Mouse (Mus musculus) lung, postnatal 0 days (tissue): ENCODE measurements around the gene Acyp2. TPM values are rescaled to one million over a fixed set of nuclear protein-coding genes. Genes with fewer than 3 reads are reported as not detected.

Source experiments
- ATAC-seq: fragments of 200-750 bp; cut with Nextera tagmentation; 2 replicates; pipeline ENCODE4 v1.8.0; 2017; ENCODE audit warnings: moderate library complexity
- DNase-seq: peaks from one replicate; pipeline ENCODE4 v3.0.0-alpha.2; 2016; ENCODE audit warnings: low spot score
- H3K27ac ChIP-seq: fragments of 300-500 bp; sonication (generic); 2 replicates; pipeline ENCODE4 v1.5.1; 2014; ENCODE audit warnings: antibody characterized with exemption, mild to moderate bottlenecking, low read length, mixed read lengths
- H3K27me3 ChIP-seq: fragments of 300-500 bp; sonication (generic); replicated peaks from 2 replicates; pipeline ENCODE4 v1.6.1; 2014; ENCODE audit warnings: low read length, mixed read lengths; ENCODE audit not compliant: insufficient read depth
- H3K36me3 ChIP-seq: fragments of 300-500 bp; sonication (generic); 2 replicates; pipeline ENCODE4 v1.6.1; 2014; ENCODE audit warnings: low read length, mixed read lengths; ENCODE audit not compliant: insufficient read depth
- H3K4me1 ChIP-seq: fragments of 300-500 bp; sonication (generic); 2 replicates; pipeline ENCODE4 v1.6.1; 2014; ENCODE audit warnings: antibody characterized with exemption, low read depth, low read length, mixed read lengths; ENCODE audit not compliant: insufficient read depth
- H3K4me2 ChIP-seq: fragments of 300-500 bp; sonication (generic); replicated peaks from 2 replicates; pipeline ENCODE4 v1.6.1; 2014; ENCODE audit warnings: low read depth, mild to moderate bottlenecking, low read length, moderate library complexity, mixed read lengths
- H3K4me3 ChIP-seq: fragments of 300-500 bp; sonication (generic); 2 replicates; pipeline ENCODE4 v1.5.1; 2014; ENCODE audit warnings: low read depth, low read length
- H3K9ac ChIP-seq: fragments of 300-500 bp; sonication (generic); replicated peaks from 2 replicates; pipeline ENCODE4 v1.6.1; 2014; ENCODE audit warnings: low read depth, mild to moderate bottlenecking
- H3K9me3 ChIP-seq: fragments of 300-500 bp; sonication (generic); 2 replicates; pipeline ENCODE4 v1.6.1; 2016; ENCODE audit warnings: low read length, mixed read lengths
- CTCF ChIP-seq: IDR thresholded peaks from 2 replicates; pipeline ENCODE4 v1.5.1; 2016; ENCODE audit warnings: antibody characterized with exemption, mild to moderate bottlenecking
- EP300 ChIP-seq: IDR thresholded peaks from 2 replicates; pipeline ENCODE4 v1.6.1; 2016; ENCODE audit warnings: antibody characterized with exemption, mild to moderate bottlenecking, control low read depth
- WGBS: fragments of 180-500 bp; shearing (Covaris S2); extraction: QIAGEN DNeasy Blood & Tissue Kit; methylation state at CpG from one replicate; pipeline ENCODE4 v1.1.7; 2014; 5-methylcytosine and 5-hydroxymethylcytosine counted together
- polyA plus RNA-seq: library from polyadenylated mRNA; unstranded; fragments of >200 nt; fragmentation: Nextera tagmentation; extraction: Ambion mirVana; gene quantifications from 2 replicates; pipeline ENCODE4 v1.2.1, GENCODE M21; 2015

Gene Acyp2
- polyA plus RNA-seq, 1 experiment from 2014 or later: 43.6 TPM

GRCm38 (mm10) chr11:30560215-30560614 is 89.2 kb downstream of the Acyp2 start:
- 72% methylated on average over 1 of the region's 1 CpGs for WGBS

GRCm38 (mm10) chr11:30553408-30553807 is 96.0 kb downstream of the Acyp2 start:
- Histone ChIP-seq H3K9me3 (no peaks in the 10 kb centered on the region), H3K36me3 (no peaks in the 10 kb centered on the region), H3K27me3 (no peaks in the 10 kb centered on the region), H3K9ac (no peak overlapping the region), H3K4me2 (no peak overlapping the region), H3K27ac (no peak overlapping the region), H3K4me1 (no peaks in the 10 kb centered on the region), H3K4me3 (no peak overlapping the region)
- WGBS: 88% methylated on average over 1 of the region's 1 CpGs
- DNase-seq (no peak), ATAC-seq (no peak)
- no peak for TF ChIP-seq EP300
- TF ChIP-seq CTCF: no peak

More at GRCm38 (mm10) chr11:30560215-30560614, 89.2 kb downstream of the Acyp2 start:
- Histone ChIP-seq H3K9me3 (no peaks in the 10 kb centered on the region), H3K27ac (no peak overlapping the region), H3K4me3 (no peak overlapping the region), H3K27me3 (no peaks in the 10 kb centered on the region), H3K4me2 (no peak overlapping the region), H3K9ac (no peak overlapping the region), H3K36me3 (no peaks in the 10 kb centered on the region), H3K4me1 (no peaks in the 10 kb centered on the region)
- TF ChIP-seq CTCF (no peak), EP300 (no peak)
- DNase-seq (no peak), ATAC-seq (no peak)

- Histone ChIP-seq H3K9ac (no peak overlapping the region), H3K27me3 (no peaks in the 10 kb centered on the region), H3K27ac (no peak overlapping the region), H3K4me3 (no peak overlapping the region), H3K36me3 (no peaks in the 10 kb centered on the region), H3K9me3 (no peaks in the 10 kb centered on the region), H3K4me2 (no peak overlapping the region), H3K4me1 (no peaks in the 10 kb centered on the region)
- peak; percentile 23 for DNase-seq
- no peak for ATAC-seq
- 88% methylated on average over 2 of the region's 2 CpGs for WGBS
- TF ChIP-seq EP300: no peak; the same call in 1 of the 2 replicates
- TF ChIP-seq CTCF: no peak
These were observed 132.3 kb downstream of the Acyp2 start for GRCm38 (mm10) chr11:30517133-30517532.

- Histone ChIP-seq H3K27me3 (no peaks in the 10 kb centered on the region), H3K36me3 (no peaks in the 10 kb centered on the region), H3K4me3 (no peak overlapping the region), H3K4me1 (no peaks in the 10 kb centered on the region), H3K27ac (no peak overlapping the region), H3K9ac (no peak overlapping the region), H3K9me3 (no peaks in the 10 kb centered on the region), H3K4me2 (no peak overlapping the region)
- ATAC-seq: no peak
- TF ChIP-seq CTCF (no peak), EP300 (no peak)
- no peak for DNase-seq
- 90% methylated on average over 4 of the region's 4 CpGs for WGBS
These were observed 141.2 kb downstream of the Acyp2 start for GRCm38 (mm10) chr11:30508178-30508577.

GRCm38 (mm10) chr11:30498738-30499355 is 150.5 kb downstream of the Acyp2 start:
- 41% methylated on average over 3 of the region's 3 CpGs for WGBS
- H3K27ac ChIP-seq: no peak overlapping the region

GRCm38 (mm10) chr11:30497151-30497550 is 152.2 kb downstream of the Acyp2 start:
- Histone ChIP-seq H3K9ac (no peak overlapping the region), H3K4me1 (no peaks in the 10 kb centered on the region), H3K4me2 (no peak overlapping the region), H3K9me3 (no peaks in the 10 kb centered on the region; the same call in 1 of the 2 replicates), H3K27me3 (no peaks in the 10 kb centered on the region), H3K27ac (no peak overlapping the region), H3K4me3 (no peak overlapping the region), H3K36me3 (no peaks in the 10 kb centered on the region)
- ATAC-seq (no peak), DNase-seq (no peak)
- TF ChIP-seq CTCF: no peak
- no peak for TF ChIP-seq EP300
- 56% methylated on average over 2 of the region's 2 CpGs for WGBS

More at GRCm38 (mm10) chr11:30498738-30499355, 150.5 kb downstream of the Acyp2 start:
- Histone ChIP-seq H3K4me2 (no peak overlapping the region), H3K4me3 (no peak overlapping the region), H3K4me1 (no peaks in the 10 kb centered on the region), H3K9ac (no peak overlapping the region), H3K27me3 (no peaks in the 10 kb centered on the region), H3K36me3 (no peaks in the 10 kb centered on the region), H3K9me3 (no peaks in the 10 kb centered on the region; the same call in 1 of the 2 replicates)
- ATAC-seq: no peak
- DNase-seq: no peak
- no peak for TF ChIP-seq CTCF
- no peak for TF ChIP-seq EP300
